Mouse (Mus musculus): ENCODE results near the gene Gm10964.

Gm10964 gene

GRCm38 (mm10) chr3:103739329-103739728 is at the start of gene Gm10964:
TSS of gene Gm10964 (plus strand) at chr3:103739366.
- DNase-seq: no peak

GRCm38 (mm10) chr3:103690506-103690905 is 48.7 kb upstream of the Gm10964 start:
- peak; percentile 54 for DNase-seq

GRCm38 (mm10) chr3:103695556-103695955 is 43.6 kb upstream of the Gm10964 start:
- no peak for DNase-seq

- DNase-seq: no peak
Measured at GRCm38 (mm10) chr3:103696388-103696925, 42.7 kb upstream of the Gm10964 start.

- no peak for DNase-seq
Measured at GRCm38 (mm10) chr3:103704661-103705060, 34.5 kb upstream of the Gm10964 start.

- no peak for DNase-seq
Measured at GRCm38 (mm10) chr3:103705426-103705825, 33.7 kb upstream of the Gm10964 start.

GRCm38 (mm10) chr3:103709470-103710040 is 29.6 kb upstream of the Gm10964 start:
- no peak for DNase-seq

- DNase-seq: peak; percentile 37
Measured at GRCm38 (mm10) chr3:103712196-103712595, 27.0 kb upstream of the Gm10964 start.

GRCm38 (mm10) chr3:103714236-103714875 is 24.8 kb upstream of the Gm10964 start:
- DNase-seq: no peak

GRCm38 (mm10) chr3:103714942-103715341 is 24.2 kb upstream of the Gm10964 start:
- no peak for DNase-seq

GRCm38 (mm10) chr3:103715762-103716693 is 23.1 kb upstream of the Gm10964 start:
- peak; percentile 63 for DNase-seq

- DNase-seq: peak; percentile 37
Measured at GRCm38 (mm10) chr3:103716774-103717760, 22.1 kb upstream of the Gm10964 start.

- DNase-seq: no peak
Measured at GRCm38 (mm10) chr3:103718728-103719127, 20.4 kb upstream of the Gm10964 start.

- peak; percentile 18 for DNase-seq
Measured at GRCm38 (mm10) chr3:103724137-103724536, 15.0 kb upstream of the Gm10964 start.

- no peak for DNase-seq
Measured at GRCm38 (mm10) chr3:103726642-103727041, 12.5 kb upstream of the Gm10964 start.

- DNase-seq: no peak
Measured at GRCm38 (mm10) chr3:103727813-103728326, 11.3 kb upstream of the Gm10964 start.

GRCm38 (mm10) chr3:103729850-103730249 is 9.3 kb upstream of the Gm10964 start:
- no peak for DNase-seq

GRCm38 (mm10) chr3:103732116-103732515 is 7.0 kb upstream of the Gm10964 start:
- no peak for DNase-seq

- DNase-seq: peak; percentile 28
Measured at GRCm38 (mm10) chr3:103733176-103733575, 6.0 kb upstream of the Gm10964 start.

GRCm38 (mm10) chr3:103733799-103734695 is 5.1 kb upstream of the Gm10964 start:
- peak; percentile 61 for DNase-seq
